In the genomic region with DNA sequence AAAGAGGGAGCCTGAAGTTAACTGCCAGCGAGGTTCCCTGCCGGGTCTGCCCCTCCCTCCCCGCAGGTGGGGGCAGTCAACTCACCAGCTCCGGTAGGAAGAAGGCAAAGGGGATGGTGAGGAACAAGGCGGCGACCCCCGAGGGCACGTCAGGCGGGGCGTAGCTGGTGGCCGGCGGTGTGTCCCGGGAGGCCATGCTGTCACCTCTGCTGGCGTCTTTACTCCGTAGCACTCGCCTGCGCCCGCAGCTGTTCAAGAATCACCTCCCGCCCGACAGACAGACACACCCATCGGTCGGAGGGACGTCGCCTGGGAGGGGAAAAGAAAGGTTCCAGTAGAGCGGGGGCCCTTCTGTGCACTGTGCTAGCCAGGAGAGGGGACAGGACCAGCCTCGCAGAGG, we compare ENCODE assay signal across 7 mouse cellular contexts. TPM values are rescaled to one million over a fixed set of nuclear protein-coding genes. Genes with fewer than 3 reads are reported as not detected.
DNase-seq lines count a peak whose midpoint lies in the region; ATAC-seq and TF ChIP-seq lines count a peak whose summit lies in the region.

A gene (minus strand): TSS at position 262 of the 400 bp plus-strand sequence.

- peaks cover 6 to 22% of the 10 kb centered on the region in 2 experiments; a peak in 3 of 4 replicates for H3K4me1 ChIP-seq in ES-E14 (ENCODE audit: control insufficient read depth in 2 of 2, insufficient read depth in 2 of 2, low read length in 2 of 2, poor library complexity in 1 of 2)
- peaks cover 20% of the 10 kb centered on the region for H3K4me1 ChIP-seq in lung, embryonic 15.5 days

- no peaks in the 10 kb centered on the region for H3K27me3 ChIP-seq in lung, embryonic 15.5 days

- no peak within 1 kb of the TSS; the same call in 1 of the 2 replicates for H3K9ac ChIP-seq in ES-E14 (ENCODE audit: insufficient read depth, low read depth, low read length, poor library complexity, severe bottlenecking)
- H3K9ac ChIP-seq in lung, embryonic 15.5 days, result no peak within 1 kb of the TSS

- H3K9me3 ChIP-seq in ES-E14 (ENCODE audit: control insufficient read depth, insufficient read depth, low read depth, low read length), result no peaks in the 10 kb centered on the region
- H3K9me3 ChIP-seq in lung, embryonic 15.5 days, result no peaks in the 10 kb centered on the region

- peak within 1 kb of the TSS; percentile 37 to 56 for H3K4me3 ChIP-seq in ES-E14 (ENCODE audit: insufficient read depth in 1 of 2, low read depth in 1 of 2, low read length in 2 of 2, poor library complexity in 1 of 2, severe bottlenecking in 1 of 2)
- H3K4me3 ChIP-seq in lung, embryonic 15.5 days, result peak within 1 kb of the TSS; percentile 18

- in situ Hi-C loops in ES-E14 (cut with MboI; ENCODE audit: low sequenced_read_pairs in 2 of 2, unreplicated experiment in 2 of 2), result no loop called here

- DNase-seq in ES-E14 (ENCODE audit: low read depth, low spot score), result no peak
- peak; percentile 42 for DNase-seq in embryo, embryonic 11 days
- peak; percentile 38 for DNase-seq in heart, postnatal 4 days
- DNase-seq in thymus, adult 18-20 months, result no peak
- no peak for DNase-seq in right cerebral cortex, postnatal 25 days

- no peaks in the 10 kb centered on the region for H3K36me3 ChIP-seq in ES-E14 (ENCODE audit: control insufficient read depth, insufficient read depth, low read length, poor library complexity, severe bottlenecking)
- no peaks in the 10 kb centered on the region for H3K36me3 ChIP-seq in lung, embryonic 15.5 days

- ATAC-seq in lung, embryonic 15.5 days (ENCODE audit: borderline replicate concordance, extremely low read depth, low FRiP score, low TSS enrichment), result no peak
- no peak for ATAC-seq in frontal cortex, adult (ENCODE audit: low TSS enrichment)

- 6% methylated on average over 26 of the region's 26 CpGs for whole genome bisulfite sequencing in lung, embryonic 15.5 days

- H3K4me2 ChIP-seq in lung, embryonic 15.5 days, result peak within 1 kb of the TSS; percentile 39

- H3K27ac ChIP-seq in ES-E14 (ENCODE audit: insufficient read depth, low read depth, low read length, poor library complexity, severe bottlenecking), result 0 out of 2 replicates have a peak within 1 kb of the TSS, but pooled peaks have one; percentile 13
- H3K27ac ChIP-seq in lung, embryonic 15.5 days, result peak within 1 kb of the TSS; percentile 41; the same call in 1 of the 2 replicates

TF ChIP-seq in ES-E14, 5 proteins besides CTCF, POLR2A, EP300 and RAD21:
- TF ChIP-seq HCFC1 (IDR thresholded peaks at IDR 0.05; ENCODE audit: borderline replicate concordance, insufficient read depth, low read length) (no peak), MAFK (IDR thresholded peaks at IDR 0.05; ENCODE audit: insufficient read depth, low read depth, low read length) (no peak), ZC3H11A (IDR thresholded peaks at IDR 0.05; ENCODE audit: borderline replicate concordance, low read depth, low read length) (no peak), CHD2 (IDR thresholded peaks at IDR 0.05; ENCODE audit: low read depth, low read length) (no peak), ZNF384 (IDR thresholded peaks at IDR 0.05; ENCODE audit: low read depth, low read length) (no peak)
TF ChIP-seq in ES-E14: peak in this region for 0.

RNA-seq across cellular contexts. Expression of the gene that starts here (rescaled TPM):
- 0.63 and 0.85 TPM in 2 replicates for total RNA-seq in ES-E14 (2012; rRNA removed)
- 10 to 100 TPM; 15.5 to 17.0 TPM for total RNA-seq in heart, postnatal 4 days (2021)
- polyA plus RNA-seq in lung, embryonic 15.5 days (2015; fragmentation: Nextera tagmentation; extraction: Ambion mirVana), result 3.9 and 4.6 TPM in 2 replicates

Comparison
In these comparisons a context has a peak if more than half of its experiments do, and no peak if none do; other contexts are left out.
1. DNase-seq: peak in embryo, embryonic 11 days (single experiment) and heart, postnatal 4 days (single experiment); none in ES-E14 (single experiment), thymus, adult 18-20 months (0 of 2) and right cerebral cortex, postnatal 25 days (single experiment).